Mouse (Mus musculus): ENCODE measurements at regions not wholly inside any gene's neighbourhood (a gene's known extent, or its start where the extent isn't known, plus 50 kb on each side); places are given as distances from the start of the nearest gene placed in this dataset.

- TF ChIP-seq POLR2A (IDR thresholded peaks at IDR 0.05; ENCODE audit: extremely low read depth, insufficient read depth, low read length), result no peak
- no peak for TF ChIP-seq CTCF (IDR thresholded peaks at IDR 0.05; ENCODE audit: low read depth, low read length)
Observed at GRCm38 (mm10) chr16:74749006-74749405, 337.4 kb upstream of the Robo2 start.

All from liver, adult 2 months (tissue).